Mouse (Mus musculus) testis, adult 10 weeks (tissue): ENCODE results near the gene Mup4. TPM values are rescaled to one million over a fixed set of nuclear protein-coding genes. Genes with fewer than 3 reads are reported as not detected.

Source experiments
- polyA plus RNA-seq: library from polyadenylated mRNA; stranded (reverse); fragments of 350-450 nt; fragmentation: Illumina TruSeq; extraction: RNeasy Lipid Tissue Mini Kit (QIAGEN cat#74804); gene quantifications from one replicate; pipeline ENCODE4 v1.2.3, GENCODE M21; 2014; ENCODE audit warnings: low read depth, low replicate concordance

Mup4 gene
- not detected for polyA plus RNA-seq

GRCm38 (mm10) chr4:59960610-59961009 lies at the start of gene Mup4:
Gene Mup4, minus strand, starts transcription at chr4:59960710.

GRCm38 (mm10) chr4:59963405-59964344 lies 3.2 kb upstream of the Mup4 start, which contains the start of gene Mup6:
Gene Mup6, plus strand, starts transcription at chr4:59964294.

GRCm38 (mm10) chr4:59914608-59915403 lies 45.7 kb downstream of the Mup4 start, which contains the start of gene Slc46a2:
Gene Slc46a2, minus strand, starts transcription at chr4:59915056.

Other genes with a start within 250 kb of the Mup4 start
- gene Inip, start 159.1 kb downstream of the Mup4 start, polyA plus RNA-seq, result 22.9 TPM
- 1.4 TPM for gene Snx30, start 154.9 kb downstream of the Mup4 start, polyA plus RNA-seq
- 0.07 TPM for gene Slc46a2, start 45.7 kb downstream of the Mup4 start, polyA plus RNA-seq
- gene Mup6, start 3.6 kb upstream of the Mup4 start, polyA plus RNA-seq, result not detected
- gene Mup7, start 109.8 kb upstream of the Mup4 start, polyA plus RNA-seq, result not detected
- gene Mup2, start 193.6 kb upstream of the Mup4 start, polyA plus RNA-seq, result not detected